ENCODE assay signal across 8 mouse cellular contexts in genomic region chr6:58832591-58833018, GRCm38 (mm10). TPM values are rescaled to one million over a fixed set of nuclear protein-coding genes. Genes with fewer than 3 reads are reported as not detected.
DNase-seq lines count a peak whose midpoint lies in the region; ATAC-seq and TF ChIP-seq lines count a peak whose summit lies in the region.

No protein-coding gene starts in this region.

- peaks cover 20% of the 10 kb centered on the region for H3K4me1 ChIP-seq in spleen, adult 2 months (ENCODE audit: control insufficient read depth, insufficient read depth, insufficient read length)
- 0 out of 2 replicates have a peak, but pooled peaks cover 2% of the 10 kb centered on the region for H3K4me1 ChIP-seq in brown adipose tissue, adult 24 weeks (ENCODE audit: control insufficient read depth, insufficient read depth, insufficient read length, low read length)
- no peaks in the 10 kb centered on the region for H3K4me1 ChIP-seq in hindbrain, embryonic 11.5 days (replicated peaks; ENCODE audit: control insufficient read depth, insufficient read depth, low read length)
- peaks cover 6% of the 10 kb centered on the region for H3K4me1 ChIP-seq in liver, embryonic 16.5 days (ENCODE audit: control insufficient read depth, low read depth, low read length)
- H3K4me1 ChIP-seq in stomach, embryonic 14.5 days (ENCODE audit: control insufficient read depth, insufficient read depth, low read length), result no peaks in the 10 kb centered on the region

- H3K9ac ChIP-seq in hindbrain, embryonic 11.5 days (ENCODE audit: low read depth, low read length), result no peak overlapping the region
- no peak overlapping the region for H3K9ac ChIP-seq in liver, embryonic 16.5 days (ENCODE audit: low read depth, low read length)
- H3K9ac ChIP-seq in stomach, embryonic 14.5 days (replicated peaks; ENCODE audit: low read depth, low read length), result no peak overlapping the region

- no peaks in the 10 kb centered on the region for H3K9me3 ChIP-seq in hindbrain, embryonic 11.5 days (ENCODE audit: control insufficient read depth, low read length)
- no peaks in the 10 kb centered on the region for H3K9me3 ChIP-seq in liver, embryonic 16.5 days (replicated peaks; ENCODE audit: control insufficient read depth, low read length)
- no peaks in the 10 kb centered on the region for H3K9me3 ChIP-seq in stomach, embryonic 14.5 days (ENCODE audit: control insufficient read depth, low read depth, low read length)

- peak overlapping the region; percentile 51 for H3K4me3 ChIP-seq in spleen, adult 2 months (ENCODE audit: extremely low read depth, insufficient read depth, insufficient read length)
- H3K4me3 ChIP-seq in brown adipose tissue, adult 24 weeks (ENCODE audit: insufficient read depth, low read depth, low read length), result peak overlapping the region; percentile 96; the same call in 1 of the 2 replicates
- H3K4me3 ChIP-seq in hindbrain, embryonic 11.5 days (ENCODE audit: low read depth, low read length), result peak overlapping the region; percentile 72
- peak overlapping the region; percentile 81 for H3K4me3 ChIP-seq in liver, embryonic 16.5 days (ENCODE audit: low read depth, low read length)
- H3K4me3 ChIP-seq in stomach, embryonic 14.5 days (ENCODE audit: low read depth, low read length), result peak overlapping the region; percentile 76; the same call in 1 of the 2 replicates

- ATAC-seq in hindbrain, embryonic 11.5 days (ENCODE audit: low FRiP score), result no peak
- ATAC-seq in liver, embryonic 16.5 days (ENCODE audit: low read depth), result no peak
- ATAC-seq in stomach, embryonic 14.5 days (ENCODE audit: insufficient number of reproducible peaks, insufficient read depth, low FRiP score, low read depth), result no peak

- no peak for TF ChIP-seq CTCF in spleen, adult 2 months (IDR thresholded peaks at IDR 0.05; ENCODE audit: extremely low read depth, insufficient read depth, insufficient read length, insufficient replicate concordance)

- peak; percentile 37 to 45 for DNase-seq in spleen, adult 2 months (ENCODE audit: low read depth in 1 of 2, low spot score in 2 of 2)
- no peak for DNase-seq in spleen, postnatal 10 days (ENCODE audit: low spot score in 2 of 2)
- peak; percentile 26 for DNase-seq in hindbrain, embryonic 11.5 days (ENCODE audit: low spot score)
- DNase-seq in testis, postnatal 14 days (ENCODE audit: low spot score), result no peak
- no peak for DNase-seq in left cerebral cortex, adult 8-10 months (ENCODE audit: low spot score in 2 of 2)

- no peaks in the 10 kb centered on the region for H3K27me3 ChIP-seq in spleen, adult 2 months (ENCODE audit: control insufficient read depth, insufficient read depth, low read length)
- no peaks in the 10 kb centered on the region for H3K27me3 ChIP-seq in hindbrain, embryonic 11.5 days (ENCODE audit: control insufficient read depth, insufficient read depth, low read length)
- H3K27me3 ChIP-seq in liver, embryonic 16.5 days (ENCODE audit: control insufficient read depth, insufficient read depth, low read depth, low read length), result no peaks in the 10 kb centered on the region
- no peaks in the 10 kb centered on the region for H3K27me3 ChIP-seq in stomach, embryonic 14.5 days (ENCODE audit: control insufficient read depth, insufficient read depth, low read length)

- H3K36me3 ChIP-seq in spleen, adult 2 months (ENCODE audit: control insufficient read depth, insufficient read depth, low read length), result no peaks in the 10 kb centered on the region
- H3K36me3 ChIP-seq in hindbrain, embryonic 11.5 days (ENCODE audit: control insufficient read depth, insufficient read depth, low read length), result no peaks in the 10 kb centered on the region
- no peaks in the 10 kb centered on the region for H3K36me3 ChIP-seq in liver, embryonic 16.5 days (ENCODE audit: control insufficient read depth, insufficient read depth)
- H3K36me3 ChIP-seq in stomach, embryonic 14.5 days (ENCODE audit: control insufficient read depth, insufficient read depth, low read length), result no peaks in the 10 kb centered on the region

- no peak for TF ChIP-seq POLR2A in spleen, adult 2 months (IDR thresholded peaks at IDR 0.05; ENCODE audit: low read depth, low read length)

- WGBS in spleen, adult 2 months, result 6% methylated on average over 7 of the region's 7 CpGs
- WGBS in hindbrain, embryonic 11.5 days, result 43% methylated on average over 7 of the region's 7 CpGs
- 32% methylated on average over 7 of the region's 7 CpGs for WGBS in liver, embryonic 16.5 days (ENCODE audit: insufficient replicate concordance)
- WGBS in stomach, embryonic 14.5 days, result 26% methylated on average over 7 of the region's 7 CpGs

- H3K27ac ChIP-seq in spleen, adult 2 months (ENCODE audit: insufficient read depth, low read length), result peak overlapping the region; percentile 8; the same call in 1 of the 2 replicates
- no peak overlapping the region for H3K27ac ChIP-seq in brown adipose tissue, adult 24 weeks (replicated peaks; ENCODE audit: low read depth, low read length)
- no peak overlapping the region for H3K27ac ChIP-seq in hindbrain, embryonic 11.5 days (ENCODE audit: low read depth, low read length)
- H3K27ac ChIP-seq in liver, embryonic 16.5 days (ENCODE audit: low read length), result no peak overlapping the region
- H3K27ac ChIP-seq in stomach, embryonic 14.5 days (ENCODE audit: low read length), result no peak overlapping the region

- H3K4me2 ChIP-seq in hindbrain, embryonic 11.5 days (replicated peaks; ENCODE audit: low read depth, low read length), result peak overlapping the region; percentile 83; the same call in 1 of the 2 replicates
- peak overlapping the region; percentile 91 for H3K4me2 ChIP-seq in liver, embryonic 16.5 days (ENCODE audit: low read depth, low read length)
- H3K4me2 ChIP-seq in stomach, embryonic 14.5 days (replicated peaks; ENCODE audit: low read depth, low read length), result peak overlapping the region; percentile 48

RNA-seq across cellular contexts. Expression of gene Herc3, which starts 1.3 kb away (rescaled TPM):
- 20.0 and 21.3 TPM in 2 replicates for polyA plus RNA-seq in spleen, adult 2 months (2012; rRNA removed)
- 15.4 and 33.6 TPM in 2 replicates for polyA plus RNA-seq in brown adipose tissue, adult 24 weeks (2012; ENCODE audit: insufficient read depth, insufficient read length, missing spikeins)
- 5.6 and 9.7 TPM in 2 replicates for polyA plus RNA-seq in hindbrain, embryonic 11.5 days (2014; fragmentation: Nextera tagmentation; extraction: Ambion mirVana)
- 2.8 and 3.7 TPM in 2 replicates for polyA plus RNA-seq in liver, embryonic 16.5 days (2015; fragmentation: Nextera tagmentation; extraction: Ambion mirVana)
- polyA plus RNA-seq in stomach, embryonic 14.5 days (2014; fragmentation: Nextera tagmentation; extraction: Ambion mirVana), result 13.2 and 16.8 TPM in 2 replicates
- total RNA-seq in left cerebral cortex, adult 8-10 months (2022), result 100 to 1,000 TPM; 127 to 260 (median 211) TPM

Comparison
In these comparisons a context has a peak if more than half of its experiments do, and no peak if none do; other contexts are left out.
1. DNase-seq: peak in spleen, adult 2 months (2 of 2) and hindbrain, embryonic 11.5 days (single experiment); none in spleen, postnatal 10 days (0 of 2), testis, postnatal 14 days (single experiment) and left cerebral cortex, adult 8-10 months (0 of 2).
2. Peak in every context shown above with its lines, with median percentiles within 50 percentile points of each other: H3K4me3 ChIP-seq and H3K4me2 ChIP-seq.